15 mouse cellular contexts compared by ENCODE assay signal in the genomic region with DNA sequence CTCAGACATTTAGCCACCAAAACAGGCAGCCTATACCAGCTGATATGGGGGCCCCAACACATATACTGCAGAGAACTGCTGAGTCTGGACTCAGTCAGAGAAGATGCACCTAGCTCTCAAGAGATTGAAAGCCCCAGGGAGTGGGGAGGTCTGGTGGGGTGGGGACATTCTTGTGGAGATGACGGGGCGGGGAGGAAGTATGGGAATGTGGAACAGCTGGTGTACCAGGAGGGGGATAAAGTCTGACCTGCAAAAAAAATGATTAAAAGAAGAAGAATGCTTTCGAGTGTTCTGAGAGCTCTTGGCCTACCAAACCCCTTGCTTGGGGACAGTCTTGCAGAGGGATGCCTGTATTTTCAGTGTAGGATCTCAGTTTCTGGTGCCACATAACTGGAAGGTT. TPM values are rescaled to one million over a fixed set of nuclear protein-coding genes. Genes with fewer than 3 reads are reported as not detected.
"Had no signal": no experiment of that assay in that cellular context is flagged by ENCODE, and none has a peak within 500 bp of the region (broad histone marks: within the 10 kb centered on the region; RNA-seq: fewer than 3 reads in every experiment).

No protein-coding gene starts in this region.

- DNase-seq: lung, adult 18-20 months; lung, embryonic 14.5 days; lung, postnatal 10 days; lung, postnatal 4 days; midbrain, embryonic 14.5 days; right cerebral cortex, postnatal 25 days; thymus, adult 2 months; thymus, postnatal 25 days; thymus, postnatal 4 days had no signal

- H3K27me3 ChIP-seq: midbrain, embryonic 12.5 days; neural tube, embryonic 12.5 days; stomach, embryonic 15.5 days had no signal

- H3K36me3 ChIP-seq: midbrain, embryonic 10.5 days; midbrain, embryonic 12.5 days; neural tube, embryonic 12.5 days; stomach, embryonic 15.5 days had no signal

- H3K4me3 ChIP-seq: midbrain, embryonic 10.5 days; midbrain, embryonic 12.5 days; neural tube, embryonic 12.5 days; stomach, embryonic 15.5 days had no signal

- H3K4me2 ChIP-seq: lung, embryonic 14.5 days; midbrain, embryonic 12.5 days; neural tube, embryonic 12.5 days; stomach, embryonic 15.5 days had no signal

RNA-seq across cellular contexts. Expression of a gene that starts 42.1 kb away (rescaled TPM):
- total RNA-seq: megakaryocyte-erythroid progenitor cell, adult 5-6 weeks; neutrophil, adult 5-6 weeks had no signal
- polyA plus RNA-seq: midbrain, embryonic 10.5 days; midbrain, embryonic 12.5 days had no signal

RNA-seq across cellular contexts. Expression of a gene that starts 58.0 kb away (rescaled TPM):
- total RNA-seq: megakaryocyte-erythroid progenitor cell, adult 5-6 weeks had no signal
